Mouse (Mus musculus): ENCODE results near the gene Habp2. TPM values are rescaled to one million over a fixed set of nuclear protein-coding genes. Genes with fewer than 3 reads are reported as not detected.

Gene Habp2
- polyA plus RNA-seq, 1 experiment from 2014 or later = not detected

- no peaks in the 10 kb centered on the region for H3K9me3 ChIP-seq
- H3K27ac ChIP-seq (replicated peaks) = no peak overlapping the region
- WGBS = 76% methylated on average over 11 of the region's 11 CpGs
- H3K4me3 ChIP-seq = no peak overlapping the region
- H3K4me2 ChIP-seq (replicated peaks) = no peak overlapping the region
- peaks cover 8% of the 10 kb centered on the region; the same call in 1 of the 2 replicates for H3K27me3 ChIP-seq
- H3K9ac ChIP-seq (replicated peaks) = no peak overlapping the region
- no peaks in the 10 kb centered on the region for H3K4me1 ChIP-seq
- no peaks in the 10 kb centered on the region for H3K36me3 ChIP-seq
- no peak for ATAC-seq (ENCODE audit: low FRiP score, low read depth)
These were observed 13.9 kb downstream of the Habp2 start for GRCm38 (mm10) chr19:56300835-56301234.

GRCm38 (mm10) chr19:56316531-56316930 lies 29.6 kb downstream of the Habp2 start:
- Histone ChIP-seq H3K9ac (replicated peaks) (no peak overlapping the region), H3K27ac (replicated peaks) (no peak overlapping the region), H3K9me3 (no peaks in the 10 kb centered on the region), H3K4me3 (no peak overlapping the region), H3K4me2 (replicated peaks) (no peak overlapping the region), H3K27me3 (peaks cover 12% of the 10 kb centered on the region; the same call in 1 of the 2 replicates), H3K4me1 (peaks cover 14% of the 10 kb centered on the region), H3K36me3 (no peaks in the 10 kb centered on the region)
- WGBS = 90% methylated on average over 3 of the region's 3 CpGs
- ATAC-seq (ENCODE audit: low FRiP score, low read depth) = no peak

- H3K4me1 ChIP-seq = peaks cover 16% of the 10 kb centered on the region
- no peak for ATAC-seq (ENCODE audit: low FRiP score, low read depth)
- H3K27me3 ChIP-seq = peaks cover 15% of the 10 kb centered on the region; the same call in 1 of the 2 replicates
- WGBS = 92% methylated on average over 7 of the region's 7 CpGs
- H3K9ac ChIP-seq (replicated peaks) = no peak overlapping the region
- no peaks in the 10 kb centered on the region for H3K9me3 ChIP-seq
- no peaks in the 10 kb centered on the region for H3K36me3 ChIP-seq
- H3K27ac ChIP-seq (replicated peaks) = no peak overlapping the region
- H3K4me3 ChIP-seq = no peak overlapping the region
- no peak overlapping the region for H3K4me2 ChIP-seq (replicated peaks)
These were observed 32.3 kb downstream of the Habp2 start for GRCm38 (mm10) chr19:56319219-56319618.

- no peak overlapping the region for H3K4me2 ChIP-seq (replicated peaks)
- peaks cover 19% of the 10 kb centered on the region; the same call in 1 of the 2 replicates for H3K27me3 ChIP-seq
- no peaks in the 10 kb centered on the region for H3K36me3 ChIP-seq
- no peak overlapping the region for H3K4me3 ChIP-seq
- no peak overlapping the region for H3K9ac ChIP-seq (replicated peaks)
- ATAC-seq (ENCODE audit: low FRiP score, low read depth) = no peak
- peaks cover 16% of the 10 kb centered on the region for H3K4me1 ChIP-seq
- no peaks in the 10 kb centered on the region for H3K9me3 ChIP-seq
- 92% methylated on average over 6 of the region's 6 CpGs for WGBS
- no peak overlapping the region for H3K27ac ChIP-seq (replicated peaks)
These were observed 32.7 kb downstream of the Habp2 start for GRCm38 (mm10) chr19:56319629-56320028.

- 26% methylated on average over 26 of the region's 26 CpGs for WGBS
- H3K4me2 ChIP-seq (replicated peaks) = peak overlapping the region; percentile 14
These were observed 33.4 kb downstream of the Habp2 start for GRCm38 (mm10) chr19:56320186-56320860.

GRCm38 (mm10) chr19:56321303-56321920 lies 34.5 kb downstream of the Habp2 start:
- ATAC-seq (ENCODE audit: low FRiP score, low read depth) = no peak
- H3K27ac ChIP-seq (replicated peaks) = no peak overlapping the region
- no peaks in the 10 kb centered on the region for H3K9me3 ChIP-seq
- peaks cover 20% of the 10 kb centered on the region; the same call in 1 of the 2 replicates for H3K27me3 ChIP-seq
- peaks cover 25% of the 10 kb centered on the region for H3K4me1 ChIP-seq
- no peak overlapping the region for H3K9ac ChIP-seq (replicated peaks)
- no peaks in the 10 kb centered on the region for H3K36me3 ChIP-seq
- H3K4me2 ChIP-seq (replicated peaks) = no peak overlapping the region
- WGBS = 87% methylated on average over 12 of the region's 12 CpGs
- H3K4me3 ChIP-seq = no peak overlapping the region

More at GRCm38 (mm10) chr19:56320186-56320860, 33.4 kb downstream of the Habp2 start:
- peaks cover 20% of the 10 kb centered on the region; the same call in 1 of the 2 replicates for H3K27me3 ChIP-seq
- peaks cover 16% of the 10 kb centered on the region for H3K4me1 ChIP-seq
- H3K27ac ChIP-seq (replicated peaks) = no peak overlapping the region
- no peaks in the 10 kb centered on the region for H3K36me3 ChIP-seq
- H3K9ac ChIP-seq (replicated peaks) = no peak overlapping the region; the same call in 1 of the 2 replicates
- ATAC-seq (ENCODE audit: low FRiP score, low read depth) = no peak
- H3K4me3 ChIP-seq = no peak overlapping the region
- no peaks in the 10 kb centered on the region for H3K9me3 ChIP-seq

- Histone ChIP-seq H3K9me3 (no peaks in the 10 kb centered on the region), H3K27ac (replicated peaks) (peak overlapping the region; percentile 43), H3K4me1 (peaks cover 22% of the 10 kb centered on the region), H3K9ac (replicated peaks) (no peak overlapping the region), H3K27me3 (peaks cover 8% of the 10 kb centered on the region; the same call in 1 of the 2 replicates), H3K4me2 (replicated peaks) (no peak overlapping the region), H3K36me3 (no peaks in the 10 kb centered on the region), H3K4me3 (no peak overlapping the region)
- no peak for ATAC-seq (ENCODE audit: low FRiP score, low read depth)
- 61% methylated on average over 10 of the region's 10 CpGs for WGBS
These were observed 38.7 kb downstream of the Habp2 start for GRCm38 (mm10) chr19:56325676-56326075.

- H3K36me3 ChIP-seq = no peaks in the 10 kb centered on the region
- 57% methylated on average over 21 of the region's 21 CpGs for WGBS
- H3K4me3 ChIP-seq = no peak overlapping the region
- H3K27me3 ChIP-seq = peaks cover 8% of the 10 kb centered on the region; the same call in 1 of the 2 replicates
- 0 out of 2 replicates have a peak overlapping the region, but pooled peaks have one; percentile 8 for H3K9ac ChIP-seq (replicated peaks)
- H3K9me3 ChIP-seq = no peaks in the 10 kb centered on the region
- H3K27ac ChIP-seq (replicated peaks) = peak overlapping the region; percentile 43
- ATAC-seq (ENCODE audit: low FRiP score, low read depth) = no peak
- H3K4me2 ChIP-seq (replicated peaks) = no peak overlapping the region
- H3K4me1 ChIP-seq = peaks cover 15% of the 10 kb centered on the region
These were observed 39.4 kb downstream of the Habp2 start for GRCm38 (mm10) chr19:56326243-56326855.

GRCm38 (mm10) chr19:56336321-56336720 lies 49.4 kb downstream of the Habp2 start:
- no peak for ATAC-seq (ENCODE audit: low FRiP score, low read depth)
- Histone ChIP-seq H3K4me3 (no peak overlapping the region), H3K36me3 (no peaks in the 10 kb centered on the region), H3K4me1 (no peaks in the 10 kb centered on the region), H3K9me3 (no peaks in the 10 kb centered on the region), H3K9ac (replicated peaks) (no peak overlapping the region), H3K4me2 (replicated peaks) (no peak overlapping the region), H3K27me3 (0 out of 2 replicates have a peak, but pooled peaks cover 2% of the 10 kb centered on the region), H3K27ac (replicated peaks) (no peak overlapping the region)
- WGBS = 92% methylated on average over 17 of the region's 17 CpGs

GRCm38 (mm10) chr19:56336826-56337225 lies 49.9 kb downstream of the Habp2 start:
- WGBS = 83% methylated on average over 12 of the region's 12 CpGs

GRCm38 (mm10) chr19:56342006-56342405 lies 55.1 kb downstream of the Habp2 start:
- no peak for ATAC-seq (ENCODE audit: low FRiP score, low read depth)
- WGBS = 92% methylated on average over 8 of the region's 8 CpGs
- Histone ChIP-seq H3K9me3 (no peaks in the 10 kb centered on the region), H3K9ac (replicated peaks) (no peak overlapping the region), H3K4me2 (replicated peaks) (no peak overlapping the region), H3K4me1 (peaks cover 27% of the 10 kb centered on the region), H3K4me3 (no peak overlapping the region), H3K27me3 (peaks cover 33% of the 10 kb centered on the region), H3K36me3 (no peaks in the 10 kb centered on the region), H3K27ac (replicated peaks) (no peak overlapping the region)

More at GRCm38 (mm10) chr19:56336826-56337225, 49.9 kb downstream of the Habp2 start:
- Histone ChIP-seq H3K36me3 (no peaks in the 10 kb centered on the region), H3K27ac (replicated peaks) (no peak overlapping the region), H3K27me3 (peaks cover 7% of the 10 kb centered on the region; the same call in 1 of the 2 replicates), H3K9ac (replicated peaks) (no peak overlapping the region), H3K4me3 (no peak overlapping the region), H3K4me1 (no peaks in the 10 kb centered on the region), H3K9me3 (no peaks in the 10 kb centered on the region), H3K4me2 (replicated peaks) (no peak overlapping the region)
- no peak for ATAC-seq (ENCODE audit: low FRiP score, low read depth)
